Mouse (Mus musculus): Measurements from ENCODE around the gene Lrrc74a.

- TF ChIP-seq GATA1 (IDR thresholded peaks at IDR 0.05; ENCODE audit: borderline replicate concordance, low read length) (no peak), FLI1 (IDR thresholded peaks at IDR 0.05; ENCODE audit: low read length) (no peak)
Observed at GRCm38 (mm10) chr12:86724300-86724699, 9.9 kb upstream of the Lrrc74a start.
